Mouse (Mus musculus): Measurements from ENCODE around the gene Slc24a3. TPM values are rescaled to one million over a fixed set of nuclear protein-coding genes. Genes with fewer than 3 reads are reported as not detected.

Slc24a3 gene
- polyA plus RNA-seq, 1 experiment from 2014 or later, result 7.9 TPM

GRCm38 (mm10) chr2:145546071-145546470 lies 378.5 kb downstream of the Slc24a3 start:
- Histone ChIP-seq H3K4me1 (no peaks in the 10 kb centered on the region), H3K9ac (no peak overlapping the region)

DNA sequence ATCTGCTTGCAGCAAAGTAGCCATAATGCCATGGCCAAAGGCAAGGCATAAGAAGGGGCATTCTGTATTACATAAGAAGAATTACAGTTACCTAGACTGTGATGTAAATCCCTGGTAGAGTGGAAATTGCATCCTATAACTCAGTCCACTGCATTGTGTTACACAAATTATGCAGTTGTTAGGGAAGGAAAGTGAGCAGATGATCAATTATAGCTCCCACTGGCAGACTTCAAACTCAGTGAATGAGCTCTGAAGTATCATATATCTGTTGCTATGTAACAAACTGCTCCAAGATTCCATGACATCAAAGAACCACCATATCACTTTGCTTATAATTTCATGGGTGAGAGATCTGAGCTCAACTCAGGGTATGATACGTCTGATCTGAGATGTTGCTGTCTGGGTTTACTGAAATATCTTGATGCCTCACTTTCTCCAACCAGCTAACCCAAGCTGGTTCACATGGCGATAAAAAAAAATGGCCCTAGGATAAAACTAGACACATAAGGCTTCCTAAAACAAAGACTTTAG lies 387.2 kb downstream of the Slc24a3 start:
- WGBS, result 81% methylated on average over 2 of the region's 2 CpGs
- no peaks in the 10 kb centered on the region for H3K9me3 ChIP-seq
- ATAC-seq (ENCODE audit: low FRiP score, low read depth), result no peak
- no peak overlapping the region for H3K27ac ChIP-seq
- H3K4me1 ChIP-seq, result no peaks in the 10 kb centered on the region
- no peaks in the 10 kb centered on the region for H3K27me3 ChIP-seq (replicated peaks)
- H3K9ac ChIP-seq, result no peak overlapping the region
- H3K4me2 ChIP-seq (replicated peaks), result no peak overlapping the region
- no peaks in the 10 kb centered on the region for H3K36me3 ChIP-seq
- H3K4me3 ChIP-seq, result no peak overlapping the region

More at GRCm38 (mm10) chr2:145546071-145546470, 378.5 kb downstream of the Slc24a3 start:
- Histone ChIP-seq H3K27me3 (replicated peaks) (no peaks in the 10 kb centered on the region), H3K27ac (no peak overlapping the region), H3K4me3 (no peak overlapping the region), H3K4me2 (replicated peaks) (no peak overlapping the region), H3K9me3 (no peaks in the 10 kb centered on the region), H3K36me3 (no peaks in the 10 kb centered on the region)
- ATAC-seq (ENCODE audit: low FRiP score, low read depth), result no peak
- 76% methylated on average over 3 of the region's 3 CpGs for WGBS

DNA sequence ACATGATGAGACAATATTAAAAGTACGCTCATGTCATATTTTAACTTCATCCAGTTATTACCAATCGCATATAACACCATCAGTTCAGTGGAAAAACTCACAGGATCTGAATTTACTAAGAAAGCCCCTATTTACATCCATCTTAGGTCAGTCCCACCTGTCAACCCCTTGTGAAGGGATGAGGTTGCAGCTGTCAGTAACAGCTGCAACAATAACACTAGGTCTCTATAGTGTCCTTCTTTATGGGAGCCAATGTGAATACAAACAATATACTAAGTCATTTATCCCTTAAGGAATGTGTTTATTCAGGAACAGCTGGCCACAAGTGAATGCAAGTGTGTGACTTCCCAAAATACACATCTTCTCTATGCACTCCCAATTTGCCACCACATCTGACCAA lies 388.2 kb downstream of the Slc24a3 start:
- no peaks in the 10 kb centered on the region for H3K9me3 ChIP-seq
- no peaks in the 10 kb centered on the region for H3K27me3 ChIP-seq (replicated peaks)
- no peak overlapping the region for H3K4me3 ChIP-seq
- no peak overlapping the region for H3K27ac ChIP-seq
- H3K36me3 ChIP-seq, result no peaks in the 10 kb centered on the region
- no peaks in the 10 kb centered on the region for H3K4me1 ChIP-seq
- no peak for ATAC-seq (ENCODE audit: low FRiP score, low read depth)
- H3K4me2 ChIP-seq (replicated peaks), result no peak overlapping the region
- WGBS, result 84% methylated on average over 2 of the region's 2 CpGs
- H3K9ac ChIP-seq, result no peak overlapping the region

GRCm38 (mm10) chr2:145557361-145557931 lies 389.9 kb downstream of the Slc24a3 start:
- Histone ChIP-seq H3K36me3 (no peaks in the 10 kb centered on the region), H3K4me3 (no peak overlapping the region), H3K4me1 (no peaks in the 10 kb centered on the region), H3K27me3 (replicated peaks) (no peaks in the 10 kb centered on the region), H3K9ac (no peak overlapping the region), H3K9me3 (no peaks in the 10 kb centered on the region), H3K4me2 (replicated peaks) (no peak overlapping the region), H3K27ac (no peak overlapping the region)
- WGBS, result 45% methylated on average over 1 of the region's 1 CpGs
- ATAC-seq (ENCODE audit: low FRiP score, low read depth), result no peak

- Histone ChIP-seq H3K36me3 (no peaks in the 10 kb centered on the region), H3K4me1 (no peaks in the 10 kb centered on the region), H3K9me3 (no peaks in the 10 kb centered on the region), H3K27ac (no peak overlapping the region), H3K4me3 (no peak overlapping the region), H3K27me3 (replicated peaks) (no peaks in the 10 kb centered on the region), H3K4me2 (replicated peaks) (no peak overlapping the region), H3K9ac (no peak overlapping the region)
- no peak for ATAC-seq (ENCODE audit: low FRiP score, low read depth)
These were observed 394.9 kb downstream of the Slc24a3 start for GRCm38 (mm10) chr2:145562493-145562892.

DNA sequence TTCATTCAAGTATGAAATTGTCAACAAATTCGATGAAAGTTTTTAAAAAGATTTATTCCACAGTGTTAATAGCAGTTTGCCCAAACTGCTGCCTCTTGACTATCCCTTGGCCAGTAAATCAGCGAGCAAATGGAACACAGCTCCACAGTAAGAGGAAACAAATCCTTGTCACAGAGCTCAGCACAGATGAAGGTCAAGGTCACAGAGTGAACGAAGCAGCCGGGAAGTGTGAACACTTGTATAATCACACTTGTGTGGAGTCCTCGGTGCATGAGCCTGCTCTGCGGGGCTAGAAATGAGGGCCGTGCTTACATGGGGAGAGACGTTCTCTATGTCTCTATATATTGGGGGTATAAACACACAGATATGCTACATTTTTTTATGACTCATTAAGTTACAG lies 397.0 kb downstream of the Slc24a3 start:
- no peaks in the 10 kb centered on the region for H3K4me1 ChIP-seq
- no peak overlapping the region for H3K9ac ChIP-seq
- no peak overlapping the region for H3K4me2 ChIP-seq (replicated peaks)

DNA sequence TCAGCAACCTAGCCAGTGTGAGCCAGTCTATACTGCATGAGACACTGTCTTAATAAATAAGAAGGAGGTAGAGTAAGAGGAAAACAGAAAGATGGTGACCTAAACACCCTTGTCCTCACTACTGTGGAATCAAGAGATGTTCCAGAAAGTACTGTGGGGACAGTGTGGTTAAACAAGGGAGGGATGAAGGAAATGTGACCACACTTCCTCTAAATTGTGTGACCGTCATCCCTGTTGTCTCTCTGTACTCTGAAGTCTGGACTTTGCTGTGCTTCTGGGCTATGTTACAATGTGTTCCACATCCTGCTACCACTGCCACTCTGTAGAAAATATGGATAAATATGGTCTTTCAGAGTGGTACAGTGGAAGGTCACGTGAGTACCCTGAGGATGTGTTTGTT lies 399.4 kb downstream of the Slc24a3 start:
- Histone ChIP-seq H3K4me2 (replicated peaks) (no peak overlapping the region), H3K9me3 (no peaks in the 10 kb centered on the region), H3K27ac (no peak overlapping the region), H3K27me3 (replicated peaks) (no peaks in the 10 kb centered on the region), H3K4me1 (no peaks in the 10 kb centered on the region), H3K36me3 (no peaks in the 10 kb centered on the region), H3K9ac (no peak overlapping the region), H3K4me3 (no peak overlapping the region)
- 86% methylated on average over 2 of the region's 2 CpGs for WGBS
- no peak for ATAC-seq (ENCODE audit: low FRiP score, low read depth)

More for the DNA sequence above, 397.0 kb downstream of the Slc24a3 start:
- WGBS, result 74% methylated on average over 8 of the region's 8 CpGs
- no peaks in the 10 kb centered on the region for H3K36me3 ChIP-seq
- H3K27ac ChIP-seq, result no peak overlapping the region
- H3K4me3 ChIP-seq, result no peak overlapping the region
- no peaks in the 10 kb centered on the region for H3K27me3 ChIP-seq (replicated peaks)
- H3K9me3 ChIP-seq, result no peaks in the 10 kb centered on the region
- no peak for ATAC-seq (ENCODE audit: low FRiP score, low read depth)

DNA sequence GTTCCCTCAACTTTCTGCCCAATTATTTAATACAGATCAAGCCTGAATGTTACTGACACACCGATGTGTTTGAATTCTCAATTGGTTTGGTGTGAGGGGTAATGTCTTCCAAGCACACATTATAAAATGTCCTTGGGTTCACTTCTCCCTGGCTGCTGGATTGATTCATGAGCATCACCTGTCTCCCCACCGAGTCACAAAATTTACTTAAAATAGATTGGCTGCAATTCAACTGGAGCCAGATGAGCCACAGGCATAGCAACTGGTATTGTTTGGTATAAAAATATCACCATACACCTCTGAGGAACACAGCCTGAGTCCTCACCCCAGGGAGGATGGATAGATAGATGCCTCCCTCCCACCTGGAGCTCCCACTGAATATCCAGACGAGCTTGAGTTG lies 404.4 kb downstream of the Slc24a3 start:
- Histone ChIP-seq H3K9ac (no peak overlapping the region), H3K36me3 (no peaks in the 10 kb centered on the region), H3K4me2 (replicated peaks) (no peak overlapping the region), H3K9me3 (no peaks in the 10 kb centered on the region), H3K27me3 (replicated peaks) (no peaks in the 10 kb centered on the region), H3K27ac (no peak overlapping the region), H3K4me3 (no peak overlapping the region), H3K4me1 (no peaks in the 10 kb centered on the region)
- no peak for ATAC-seq (ENCODE audit: low FRiP score, low read depth)
- WGBS, result 71% methylated on average over 3 of the region's 3 CpGs

GRCm38 (mm10) chr2:145574148-145574547 lies 406.6 kb downstream of the Slc24a3 start:
- 92% methylated on average over 4 of the region's 4 CpGs for WGBS
- no peak overlapping the region for H3K27ac ChIP-seq

GRCm38 (mm10) chr2:145583103-145583502 lies 415.5 kb downstream of the Slc24a3 start:
- no peaks in the 10 kb centered on the region for H3K36me3 ChIP-seq
- H3K4me3 ChIP-seq, result no peak overlapping the region
- H3K27me3 ChIP-seq (replicated peaks), result no peaks in the 10 kb centered on the region
- no peak overlapping the region for H3K9ac ChIP-seq
- ATAC-seq (ENCODE audit: low FRiP score, low read depth), result no peak
- H3K4me1 ChIP-seq, result no peaks in the 10 kb centered on the region
- H3K27ac ChIP-seq, result no peak overlapping the region
- no peak overlapping the region for H3K4me2 ChIP-seq (replicated peaks)
- no peaks in the 10 kb centered on the region for H3K9me3 ChIP-seq
- WGBS, result 76% methylated on average over 3 of the region's 3 CpGs

More at GRCm38 (mm10) chr2:145574148-145574547, 406.6 kb downstream of the Slc24a3 start:
- H3K27me3 ChIP-seq (replicated peaks), result no peaks in the 10 kb centered on the region
- no peaks in the 10 kb centered on the region for H3K9me3 ChIP-seq
- no peaks in the 10 kb centered on the region for H3K4me1 ChIP-seq
- no peak overlapping the region for H3K4me3 ChIP-seq
- no peak for ATAC-seq (ENCODE audit: low FRiP score, low read depth)
- H3K9ac ChIP-seq, result no peak overlapping the region
- H3K36me3 ChIP-seq, result no peaks in the 10 kb centered on the region
- H3K4me2 ChIP-seq (replicated peaks), result no peak overlapping the region

GRCm38 (mm10) chr2:145585437-145585836 lies 417.9 kb downstream of the Slc24a3 start:
- WGBS, result 83% methylated on average over 3 of the region's 3 CpGs

GRCm38 (mm10) chr2:145588009-145588737 lies 420.6 kb downstream of the Slc24a3 start:
- Histone ChIP-seq H3K4me2 (replicated peaks) (no peak overlapping the region), H3K9ac (no peak overlapping the region), H3K36me3 (no peaks in the 10 kb centered on the region), H3K4me1 (no peaks in the 10 kb centered on the region), H3K9me3 (no peaks in the 10 kb centered on the region), H3K27ac (no peak overlapping the region), H3K4me3 (no peak overlapping the region), H3K27me3 (replicated peaks) (no peaks in the 10 kb centered on the region)
- 69% methylated on average over 8 of the region's 8 CpGs for WGBS
- ATAC-seq (ENCODE audit: low FRiP score, low read depth), result peak; percentile 86

More at GRCm38 (mm10) chr2:145585437-145585836, 417.9 kb downstream of the Slc24a3 start:
- Histone ChIP-seq H3K27me3 (replicated peaks) (no peaks in the 10 kb centered on the region), H3K4me3 (no peak overlapping the region), H3K9me3 (no peaks in the 10 kb centered on the region), H3K27ac (no peak overlapping the region), H3K4me1 (no peaks in the 10 kb centered on the region), H3K36me3 (no peaks in the 10 kb centered on the region), H3K9ac (no peak overlapping the region), H3K4me2 (replicated peaks) (no peak overlapping the region)
- no peak for ATAC-seq (ENCODE audit: low FRiP score, low read depth)
